Mouse (Mus musculus) kidney, postnatal 0 days (tissue): ENCODE measurements around the gene Pde4a. TPM values are rescaled to one million over a fixed set of nuclear protein-coding genes. Genes with fewer than 3 reads are reported as not detected.

ENCODE experiments used
- ATAC-seq: fragments of 200-750 bp; cut with Nextera tagmentation; replicated peaks from 2 replicates; pipeline ENCODE4 v1.8.0; 2017; ENCODE audit warnings: low read depth, moderate number of reproducible peaks, moderate TSS enrichment, moderate library complexity; ENCODE audit not compliant: low FRiP score
- DNase-seq: peaks from one replicate; pipeline ENCODE4 v3.0.0-alpha.2; 2016; ENCODE audit warnings: low spot score
- H3K27ac ChIP-seq: fragments of 300-500 bp; sonication (generic); 2 replicates; pipeline ENCODE4 v1.5.1; 2014; ENCODE audit warnings: mild to moderate bottlenecking
- H3K27me3 ChIP-seq: fragments of 300-500 bp; sonication (generic); 2 replicates; pipeline ENCODE4 v1.6.1; 2014; ENCODE audit warnings: low read length, mixed read lengths; ENCODE audit not compliant: insufficient read depth
- H3K36me3 ChIP-seq: fragments of 300-500 bp; sonication (generic); 2 replicates; pipeline ENCODE4 v1.6.1; 2014; ENCODE audit warnings: low read length, mixed read lengths; ENCODE audit not compliant: insufficient read depth
- H3K4me1 ChIP-seq: fragments of 300-500 bp; sonication (generic); replicated peaks from 2 replicates; pipeline ENCODE4 v1.6.1; 2014; ENCODE audit warnings: antibody characterized with exemption, low read length, mixed read lengths; ENCODE audit not compliant: insufficient read depth
- H3K4me2 ChIP-seq: fragments of 300-500 bp; sonication (generic); 2 replicates; pipeline ENCODE4 v1.6.1; 2014; ENCODE audit warnings: mild to moderate bottlenecking, low read length, moderate library complexity, mixed read lengths
- H3K4me3 ChIP-seq: fragments of 300-500 bp; sonication (generic); replicated peaks from 2 replicates; pipeline ENCODE4 v1.5.1; 2014; ENCODE audit warnings: low read depth, low read length
- H3K9ac ChIP-seq: fragments of 300-500 bp; sonication (generic); 2 replicates; pipeline ENCODE4 v1.6.1; 2014; ENCODE audit warnings: low read depth, low read length
- H3K9me3 ChIP-seq: fragments of 300-500 bp; sonication (generic); replicated peaks from 2 replicates; pipeline ENCODE4 v1.6.1; 2016; ENCODE audit warnings: low read length, inconsistent platforms, mixed read lengths
- CTCF ChIP-seq: IDR thresholded peaks from 2 replicates; pipeline ENCODE4 v1.5.1; 2016; ENCODE audit warnings: antibody characterized with exemption, low read depth, mild to moderate bottlenecking, moderate library complexity
- WGBS: fragments of 180-500 bp; shearing (Covaris S2); extraction: QIAGEN DNeasy Blood & Tissue Kit; methylation state at CpG from one replicate; pipeline ENCODE4 v1.1.7; 2014; 5-methylcytosine and 5-hydroxymethylcytosine counted together
- polyA plus RNA-seq: library from polyadenylated mRNA; unstranded; fragments of >200 nt; fragmentation: Nextera tagmentation; extraction: Ambion mirVana; gene quantifications from 2 replicates; pipeline ENCODE4 v1.2.1, GENCODE M21; 2015

The Pde4a gene
- polyA plus RNA-seq, 1 experiment from 2014 or later, result 8.2 TPM

DNA sequence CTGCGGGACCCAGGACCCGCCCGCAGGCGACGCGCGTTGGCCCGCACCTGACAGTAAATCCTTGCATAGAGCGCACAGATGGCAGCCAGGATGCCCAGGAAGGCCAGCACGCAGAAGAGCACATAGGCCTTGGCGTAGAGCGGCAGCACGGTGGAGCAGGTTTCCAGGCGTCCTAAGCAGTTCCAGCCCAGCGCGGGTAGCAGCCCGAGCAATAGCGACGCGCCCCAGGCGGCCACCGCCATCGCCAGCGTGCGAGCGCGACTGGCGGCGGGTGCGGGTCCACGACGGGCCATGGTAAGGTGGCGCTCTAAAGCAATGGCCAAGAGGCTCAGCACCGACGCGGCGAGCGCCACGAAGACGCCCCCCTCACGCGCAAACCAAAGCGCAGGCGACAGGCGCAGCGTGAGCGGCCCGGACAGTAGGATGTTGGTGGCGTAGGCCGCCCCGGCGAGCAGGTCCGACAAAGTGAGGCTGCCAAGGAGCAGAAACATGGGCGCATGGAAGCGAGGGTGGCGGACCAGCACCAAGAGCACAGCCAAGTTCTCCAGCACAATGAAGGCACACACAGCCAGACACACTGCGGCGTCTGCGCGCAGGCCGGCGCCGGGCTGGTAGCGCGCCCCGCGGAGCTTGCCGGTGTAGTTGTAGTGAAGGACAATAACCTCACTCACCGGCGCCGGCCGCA is 79.1 kb downstream of the Pde4a start:
- Histone ChIP-seq H3K4me3 (peak overlapping the region; percentile 42), H3K4me2 (peak overlapping the region; percentile 79), H3K9me3 (no peaks in the 10 kb centered on the region), H3K9ac (no peak overlapping the region), H3K27ac (no peak overlapping the region), H3K36me3 (no peaks in the 10 kb centered on the region), H3K27me3 (peaks cover 54% of the 10 kb centered on the region), H3K4me1 (peaks cover 12% of the 10 kb centered on the region; the same call in 1 of the 2 replicates)
- no peak for TF ChIP-seq CTCF
- DNase-seq (no peak), ATAC-seq (no peak)
- under 1% methylated on average over 72 of the region's 72 CpGs for whole genome bisulfite sequencing

- H3K9ac ChIP-seq, result no peak overlapping the region
Observed at GRCm38 (mm10) chr9:21245113-21245487, 79.6 kb downstream of the Pde4a start.

DNA sequence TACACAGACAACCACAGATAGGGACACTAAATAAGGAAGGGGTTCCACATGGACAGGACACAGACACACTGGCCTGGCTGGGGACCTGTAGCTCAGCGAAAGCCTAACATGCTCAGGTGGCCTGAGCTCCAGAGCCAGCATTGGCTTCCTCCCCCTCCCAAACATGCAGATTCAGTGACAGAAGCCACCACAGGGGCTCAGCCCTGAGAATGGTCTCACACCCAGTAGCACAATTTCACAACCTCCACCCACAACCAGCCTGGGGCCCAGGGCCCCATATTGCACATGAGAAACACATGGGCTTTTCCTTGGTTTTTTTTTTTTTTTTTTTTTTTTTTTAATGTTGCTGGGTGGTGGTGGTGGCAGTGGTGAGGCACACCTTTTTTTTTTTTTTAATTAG is 80.8 kb downstream of the Pde4a start:
- H3K36me3 ChIP-seq, result no peaks in the 10 kb centered on the region
- WGBS, result 86% methylated on average over 1 of the region's 1 CpGs
- no peak for DNase-seq
- no peak for TF ChIP-seq CTCF
- no peaks in the 10 kb centered on the region for H3K9me3 ChIP-seq
- no peak overlapping the region for H3K27ac ChIP-seq
- H3K4me2 ChIP-seq, result no peak overlapping the region
- ATAC-seq, result no peak
- peaks cover 66% of the 10 kb centered on the region for H3K27me3 ChIP-seq
- H3K4me1 ChIP-seq, result peaks cover 12% of the 10 kb centered on the region; the same call in 1 of the 2 replicates
- H3K9ac ChIP-seq, result no peak overlapping the region
- H3K4me3 ChIP-seq, result no peak overlapping the region

More at GRCm38 (mm10) chr9:21245113-21245487, 79.6 kb downstream of the Pde4a start:
- Histone ChIP-seq H3K36me3 (no peaks in the 10 kb centered on the region), H3K4me1 (peaks cover 12% of the 10 kb centered on the region; the same call in 1 of the 2 replicates), H3K4me2 (peak overlapping the region; percentile 79), H3K27me3 (peaks cover 60% of the 10 kb centered on the region), H3K4me3 (peak overlapping the region; percentile 42), H3K9me3 (no peaks in the 10 kb centered on the region), H3K27ac (no peak overlapping the region)
- TF ChIP-seq CTCF, result no peak
- WGBS, result 3% methylated on average over 16 of the region's 16 CpGs
- ATAC-seq (no peak), DNase-seq (no peak)

GRCm38 (mm10) chr9:21248326-21248725 is 82.8 kb downstream of the Pde4a start, which contains the start of gene S1pr5:
S1pr5 (minus strand) TSS chr9:21248443.
- Histone ChIP-seq H3K4me1 (peaks cover 12% of the 10 kb centered on the region; the same call in 1 of the 2 replicates), H3K4me3 (peak within 1 kb of the TSS; percentile 21; the same call in 1 of the 2 replicates), H3K36me3 (no peaks in the 10 kb centered on the region), H3K27me3 (peaks cover 60% of the 10 kb centered on the region), H3K9me3 (no peaks in the 10 kb centered on the region), H3K27ac (no peak within 1 kb of the TSS), H3K9ac (no peak within 1 kb of the TSS), H3K4me2 (peak within 1 kb of the TSS; percentile 47)
- no peak for DNase-seq
- WGBS, result 1% methylated on average over 30 of the region's 30 CpGs
- no peak for TF ChIP-seq CTCF
- 0 out of 2 replicates have a peak, but pooled peaks have one; percentile 44 for ATAC-seq

GRCm38 (mm10) chr9:21249629-21250508 is 84.4 kb downstream of the Pde4a start:
- no peak overlapping the region for H3K4me3 ChIP-seq
- peaks cover 45% of the 10 kb centered on the region for H3K27me3 ChIP-seq
- H3K9ac ChIP-seq, result no peak overlapping the region
- TF ChIP-seq CTCF, result no peak
- 18% methylated on average over 17 of the region's 17 CpGs for WGBS
- H3K4me1 ChIP-seq, result peaks cover under 1% of the 10 kb centered on the region; the same call in 1 of the 2 replicates
- no peaks in the 10 kb centered on the region for H3K9me3 ChIP-seq
- ATAC-seq (0 out of 2 replicates have a peak, but pooled peaks have one; percentile 7), DNase-seq (no peak)
- no peak overlapping the region for H3K27ac ChIP-seq
- H3K4me2 ChIP-seq, result no peak overlapping the region
- H3K36me3 ChIP-seq, result no peaks in the 10 kb centered on the region

DNA sequence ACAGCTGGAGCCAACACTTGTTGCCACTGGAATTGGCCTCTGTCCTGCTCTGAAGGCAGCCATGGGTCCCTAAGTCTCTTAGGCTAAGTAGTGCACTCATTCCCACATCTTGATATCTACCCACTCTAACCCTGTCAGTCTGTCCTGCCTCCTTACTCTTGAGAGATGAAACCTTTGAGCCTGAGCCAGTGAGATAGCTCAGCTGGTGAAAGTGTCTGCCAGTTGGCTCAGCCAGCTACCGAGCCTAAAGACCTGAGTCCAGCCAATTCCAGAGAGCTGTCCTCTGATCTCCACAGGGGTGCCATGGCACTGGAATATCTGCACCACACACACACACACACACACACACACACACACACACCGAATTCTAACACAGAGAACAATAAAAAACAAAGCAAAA is 85.0 kb downstream of the Pde4a start:
- WGBS, result 58% methylated on average over 2 of the region's 2 CpGs
- TF ChIP-seq CTCF, result no peak
- no peak overlapping the region for H3K27ac ChIP-seq
- H3K9ac ChIP-seq, result no peak overlapping the region
- H3K4me1 ChIP-seq, result no peaks in the 10 kb centered on the region; the same call in 1 of the 2 replicates
- H3K4me3 ChIP-seq, result no peak overlapping the region
- H3K9me3 ChIP-seq, result no peaks in the 10 kb centered on the region
- H3K4me2 ChIP-seq, result no peak overlapping the region
- ATAC-seq (no peak), DNase-seq (no peak)
- no peaks in the 10 kb centered on the region for H3K36me3 ChIP-seq
- peaks cover 43% of the 10 kb centered on the region for H3K27me3 ChIP-seq
